Mouse (Mus musculus): ENCODE measurements around the gene Shank2. TPM values are rescaled to one million over a fixed set of nuclear protein-coding genes. Genes with fewer than 3 reads are reported as not detected.
A peak's percentile ranks its signal among the peaks of the same experiment; 100 is the strongest.

Shank2 gene
- polyA plus RNA-seq, 1 experiment from 2014 or later: 0.67 TPM

- no peaks in the 10 kb centered on the region for H3K36me3 ChIP-seq (replicated peaks)
- no peak overlapping the region for H3K4me3 ChIP-seq
- H3K4me1 ChIP-seq: no peaks in the 10 kb centered on the region
- H3K27me3 ChIP-seq (ENCODE audit: poor library complexity, severe bottlenecking): no peaks in the 10 kb centered on the region
- no peak for DNase-seq (ENCODE audit: extremely low spot score, low spot score)
- H3K9me3 ChIP-seq: no peaks in the 10 kb centered on the region
- no peak overlapping the region for H3K27ac ChIP-seq
- WGBS: 88% methylated on average over 4 of the region's 4 CpGs
Observed at GRCm38 (mm10) chr7:144189446-144189845, 187.7 kb downstream of the Shank2 start.

GRCm38 (mm10) chr7:144198491-144198890 is 196.8 kb downstream of the Shank2 start:
- WGBS: 91% methylated on average over 2 of the region's 2 CpGs
- H3K9me3 ChIP-seq: no peaks in the 10 kb centered on the region
- H3K27me3 ChIP-seq (ENCODE audit: poor library complexity, severe bottlenecking): no peaks in the 10 kb centered on the region
- no peak overlapping the region for H3K4me3 ChIP-seq
- H3K36me3 ChIP-seq (replicated peaks): no peaks in the 10 kb centered on the region
- H3K4me1 ChIP-seq: no peaks in the 10 kb centered on the region
- DNase-seq (ENCODE audit: extremely low spot score, low spot score): no peak
- H3K27ac ChIP-seq: no peak overlapping the region

GRCm38 (mm10) chr7:144202017-144202682 is 200.4 kb downstream of the Shank2 start:
- Histone ChIP-seq H3K36me3 (replicated peaks) (no peaks in the 10 kb centered on the region), H3K4me1 (no peaks in the 10 kb centered on the region), H3K27me3 (ENCODE audit: poor library complexity, severe bottlenecking) (no peaks in the 10 kb centered on the region; the same call in 1 of the 2 replicates), H3K27ac (no peak overlapping the region), H3K9me3 (no peaks in the 10 kb centered on the region), H3K4me3 (no peak overlapping the region)
- WGBS: 85% methylated on average over 7 of the region's 7 CpGs
- no peak for DNase-seq (ENCODE audit: extremely low spot score, low spot score)

DNA sequence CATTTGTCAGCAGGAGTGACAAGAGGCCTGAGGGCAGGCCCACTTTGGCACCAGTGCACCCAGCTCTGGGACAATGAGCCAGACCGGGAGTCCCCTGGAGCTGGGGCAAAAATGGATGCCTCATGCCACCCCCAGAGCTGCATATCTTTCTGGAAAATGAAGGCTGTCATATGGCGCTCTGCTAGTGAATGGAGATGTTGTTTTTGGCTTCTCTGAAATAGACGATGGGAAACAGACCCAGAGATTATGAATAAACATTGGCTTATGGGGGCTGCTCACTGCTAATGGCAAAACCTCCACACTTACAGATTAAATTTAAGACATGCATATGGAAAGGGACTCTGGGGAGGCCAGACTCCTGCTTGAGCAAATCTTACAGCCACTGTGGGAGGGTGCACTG is 202.6 kb downstream of the Shank2 start:
- 88% methylated on average over 3 of the region's 3 CpGs for WGBS
- H3K9me3 ChIP-seq: no peaks in the 10 kb centered on the region
- peaks cover 12% of the 10 kb centered on the region; the same call in 1 of the 2 replicates for H3K4me1 ChIP-seq
- H3K4me3 ChIP-seq: no peak overlapping the region
- no peak overlapping the region for H3K27ac ChIP-seq
- no peak for DNase-seq (ENCODE audit: extremely low spot score, low spot score)
- no peaks in the 10 kb centered on the region; the same call in 1 of the 2 replicates for H3K27me3 ChIP-seq (ENCODE audit: poor library complexity, severe bottlenecking)
- no peaks in the 10 kb centered on the region for H3K36me3 ChIP-seq (replicated peaks)

DNA sequence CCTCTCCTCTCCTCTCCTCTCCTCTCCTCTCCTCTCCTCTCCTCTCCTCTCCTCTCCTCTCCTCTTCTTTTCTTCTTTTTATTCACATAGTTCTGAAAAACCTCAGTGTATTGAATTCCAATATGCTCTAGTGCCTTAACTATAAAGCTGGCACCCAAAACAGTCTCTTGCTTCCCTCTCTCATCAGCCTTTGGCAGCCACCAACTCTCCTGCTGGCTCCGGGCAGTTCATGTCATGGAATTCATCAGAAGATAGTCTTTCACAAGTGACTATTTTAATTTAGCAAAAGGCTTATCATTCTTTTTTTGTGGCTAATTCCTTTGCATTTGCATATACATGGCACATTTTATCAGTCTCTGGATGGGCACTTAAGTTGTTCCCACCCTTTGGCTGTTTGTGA is 203.4 kb downstream of the Shank2 start:
- WGBS: 91% methylated on average over 1 of the region's 1 CpGs
- H3K27me3 ChIP-seq (ENCODE audit: poor library complexity, severe bottlenecking): no peaks in the 10 kb centered on the region; the same call in 1 of the 2 replicates
- H3K4me1 ChIP-seq: peaks cover 12% of the 10 kb centered on the region; the same call in 1 of the 2 replicates
- no peak overlapping the region for H3K4me3 ChIP-seq
- no peak overlapping the region for H3K27ac ChIP-seq
- no peaks in the 10 kb centered on the region for H3K36me3 ChIP-seq (replicated peaks)
- no peak for DNase-seq (ENCODE audit: extremely low spot score, low spot score)
- H3K9me3 ChIP-seq: no peaks in the 10 kb centered on the region

DNA sequence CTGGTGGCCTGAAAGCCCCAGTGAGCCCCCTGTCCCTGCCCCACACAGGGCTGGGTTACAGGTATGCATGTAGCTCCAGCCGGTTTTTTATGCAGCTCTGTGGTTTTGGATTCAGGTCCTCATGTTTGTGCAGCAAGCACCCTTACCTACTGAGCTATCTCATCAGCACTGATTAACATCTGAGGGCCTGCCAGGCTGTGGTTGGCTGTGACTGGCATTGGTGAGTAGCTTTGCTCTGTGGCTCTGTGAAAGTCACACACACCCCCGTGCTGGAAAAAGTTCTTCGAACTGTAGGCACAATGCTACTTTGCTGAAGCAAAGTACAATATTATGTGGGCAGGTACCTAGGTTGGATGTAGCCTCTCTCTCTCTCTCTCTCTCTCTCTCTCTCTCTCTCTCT is 204.1 kb downstream of the Shank2 start:
- DNase-seq (ENCODE audit: extremely low spot score, low spot score): no peak
- 86% methylated on average over 3 of the region's 3 CpGs for WGBS
- no peak overlapping the region for H3K27ac ChIP-seq

DNA sequence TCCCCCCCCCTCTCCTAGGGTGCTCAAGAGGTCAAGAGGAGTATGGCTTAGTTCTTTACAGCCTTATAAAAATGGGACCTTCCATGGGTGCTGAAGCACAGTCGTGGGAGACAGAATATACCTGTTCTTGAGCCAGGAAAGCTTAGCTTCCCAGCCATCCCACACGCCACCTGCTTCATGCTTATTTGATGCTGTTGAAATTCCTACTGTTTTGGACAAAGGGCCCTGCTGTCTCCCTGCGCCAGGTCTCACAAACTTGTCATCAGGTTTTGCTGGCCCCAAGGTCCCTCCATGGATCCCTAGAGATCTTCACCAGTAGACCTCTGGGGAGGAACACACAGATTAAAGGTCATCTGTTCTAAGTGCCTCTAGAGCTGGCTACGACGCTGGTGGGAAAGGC is 204.5 kb downstream of the Shank2 start:
- DNase-seq (ENCODE audit: extremely low spot score, low spot score): no peak
- 90% methylated on average over 5 of the region's 5 CpGs for WGBS

More for the DNA sequence above, 204.1 kb downstream of the Shank2 start:
- H3K4me3 ChIP-seq: no peak overlapping the region
- no peaks in the 10 kb centered on the region for H3K36me3 ChIP-seq (replicated peaks)
- H3K9me3 ChIP-seq: no peaks in the 10 kb centered on the region
- H3K4me1 ChIP-seq: peaks cover 12% of the 10 kb centered on the region; the same call in 1 of the 2 replicates
- H3K27me3 ChIP-seq (ENCODE audit: poor library complexity, severe bottlenecking): no peaks in the 10 kb centered on the region; the same call in 1 of the 2 replicates

GRCm38 (mm10) chr7:144207100-144207499 is 205.4 kb downstream of the Shank2 start:
- 87% methylated on average over 6 of the region's 6 CpGs for WGBS

More for the DNA sequence above, 204.5 kb downstream of the Shank2 start:
- Histone ChIP-seq H3K9me3 (no peaks in the 10 kb centered on the region), H3K27ac (no peak overlapping the region), H3K27me3 (ENCODE audit: poor library complexity, severe bottlenecking) (no peaks in the 10 kb centered on the region; the same call in 1 of the 2 replicates), H3K4me1 (peaks cover 12% of the 10 kb centered on the region; the same call in 1 of the 2 replicates), H3K4me3 (no peak overlapping the region), H3K36me3 (replicated peaks) (no peaks in the 10 kb centered on the region)

DNA sequence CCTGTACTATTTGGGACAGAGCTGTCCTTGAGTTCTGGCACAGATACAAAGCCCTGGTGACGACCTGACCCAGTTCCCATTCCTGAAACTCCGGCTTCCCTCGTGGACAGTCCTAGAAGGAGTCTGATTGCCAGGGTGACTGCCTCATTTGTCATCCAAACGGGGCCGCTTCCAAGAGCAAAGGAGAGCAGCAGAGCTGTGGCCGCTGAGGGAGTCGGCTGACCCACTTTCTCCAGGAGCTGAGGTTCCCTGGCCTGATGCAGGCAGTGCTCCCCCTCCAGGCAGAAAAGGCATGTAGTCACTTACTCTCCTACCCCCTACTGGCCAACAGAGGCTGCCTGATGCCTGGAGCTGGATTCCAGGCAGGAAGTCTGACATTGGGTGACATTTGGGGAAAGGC is 206.1 kb downstream of the Shank2 start:
- Histone ChIP-seq H3K27me3 (ENCODE audit: poor library complexity, severe bottlenecking) (no peaks in the 10 kb centered on the region; the same call in 1 of the 2 replicates), H3K9me3 (no peaks in the 10 kb centered on the region), H3K4me1 (peaks cover 12% of the 10 kb centered on the region; the same call in 1 of the 2 replicates), H3K27ac (no peak overlapping the region), H3K36me3 (replicated peaks) (no peaks in the 10 kb centered on the region), H3K4me3 (no peak overlapping the region)
- 28% methylated on average over 7 of the region's 7 CpGs for WGBS
- no peak for DNase-seq (ENCODE audit: extremely low spot score, low spot score)

More at GRCm38 (mm10) chr7:144207100-144207499, 205.4 kb downstream of the Shank2 start:
- H3K4me3 ChIP-seq: no peak overlapping the region
- no peak overlapping the region for H3K27ac ChIP-seq
- no peak for DNase-seq (ENCODE audit: extremely low spot score, low spot score)
- no peaks in the 10 kb centered on the region for H3K36me3 ChIP-seq (replicated peaks)
- H3K4me1 ChIP-seq: peaks cover 12% of the 10 kb centered on the region; the same call in 1 of the 2 replicates
- H3K27me3 ChIP-seq (ENCODE audit: poor library complexity, severe bottlenecking): no peaks in the 10 kb centered on the region; the same call in 1 of the 2 replicates
- H3K9me3 ChIP-seq: no peaks in the 10 kb centered on the region

DNA sequence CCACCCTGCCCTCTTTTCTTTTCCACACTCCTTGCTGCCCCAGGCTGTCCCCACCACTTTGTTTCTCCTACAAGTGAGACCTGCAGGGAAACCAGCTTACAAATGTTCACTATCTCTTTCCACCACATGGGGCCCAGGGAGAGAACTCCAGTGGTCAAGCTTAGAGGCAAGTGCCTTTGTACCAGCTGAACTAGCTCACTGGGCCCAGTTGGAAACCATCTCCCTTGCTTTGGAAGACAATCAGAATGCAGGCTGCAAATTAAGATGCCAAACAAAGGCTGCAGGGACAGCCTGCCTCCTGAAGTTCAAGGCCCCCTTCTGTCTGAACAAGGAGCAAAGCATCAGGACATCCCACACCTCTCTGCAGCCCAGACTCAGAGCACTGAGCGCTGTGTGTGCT is 206.9 kb downstream of the Shank2 start:
- Histone ChIP-seq H3K4me1 (peaks cover 12% of the 10 kb centered on the region; the same call in 1 of the 2 replicates), H3K36me3 (replicated peaks) (no peaks in the 10 kb centered on the region), H3K9me3 (no peaks in the 10 kb centered on the region), H3K4me3 (no peak overlapping the region), H3K27me3 (ENCODE audit: poor library complexity, severe bottlenecking) (no peaks in the 10 kb centered on the region; the same call in 1 of the 2 replicates), H3K27ac (no peak overlapping the region)
- WGBS: 67% methylated on average over 1 of the region's 1 CpGs
- no peak for DNase-seq (ENCODE audit: extremely low spot score, low spot score)

GRCm38 (mm10) chr7:144210526-144210925 is 208.8 kb downstream of the Shank2 start:
- H3K36me3 ChIP-seq (replicated peaks): no peaks in the 10 kb centered on the region
- no peak overlapping the region for H3K27ac ChIP-seq
- DNase-seq (ENCODE audit: extremely low spot score, low spot score): no peak
- peaks cover 12% of the 10 kb centered on the region; the same call in 1 of the 2 replicates for H3K4me1 ChIP-seq
- H3K4me3 ChIP-seq: no peak overlapping the region
- WGBS: 93% methylated on average over 9 of the region's 9 CpGs
- H3K27me3 ChIP-seq (ENCODE audit: poor library complexity, severe bottlenecking): no peaks in the 10 kb centered on the region; the same call in 1 of the 2 replicates
- no peaks in the 10 kb centered on the region; the same call in 1 of the 2 replicates for H3K9me3 ChIP-seq

GRCm38 (mm10) chr7:144212694-144213093 is 211.0 kb downstream of the Shank2 start:
- no peak for DNase-seq (ENCODE audit: extremely low spot score, low spot score)
- H3K27ac ChIP-seq: no peak overlapping the region
- H3K4me1 ChIP-seq: peaks cover 12% of the 10 kb centered on the region; the same call in 1 of the 2 replicates
- H3K36me3 ChIP-seq (replicated peaks): no peaks in the 10 kb centered on the region
- H3K4me3 ChIP-seq: no peak overlapping the region
- H3K27me3 ChIP-seq (ENCODE audit: poor library complexity, severe bottlenecking): no peaks in the 10 kb centered on the region
- no peaks in the 10 kb centered on the region; the same call in 1 of the 2 replicates for H3K9me3 ChIP-seq

- no peaks in the 10 kb centered on the region; the same call in 1 of the 2 replicates for H3K9me3 ChIP-seq
- H3K36me3 ChIP-seq (replicated peaks): no peaks in the 10 kb centered on the region
- H3K4me3 ChIP-seq: no peak overlapping the region
- H3K27me3 ChIP-seq (ENCODE audit: poor library complexity, severe bottlenecking): no peaks in the 10 kb centered on the region
- H3K4me1 ChIP-seq: no peaks in the 10 kb centered on the region
- WGBS: 1% methylated on average over 3 of the region's 3 CpGs
- H3K27ac ChIP-seq: no peak overlapping the region
- peak; percentile 64 for DNase-seq (ENCODE audit: extremely low spot score, low spot score)
Observed at GRCm38 (mm10) chr7:144217192-144217591, 215.5 kb downstream of the Shank2 start.
